Comparison of ENCODE assay signal across 8 mouse cellular contexts in genomic region chr9:35119168-35119567, GRCm38 (mm10). TPM values are rescaled to one million over a fixed set of nuclear protein-coding genes. Genes with fewer than 3 reads are reported as not detected.
DNase-seq lines count a peak whose midpoint lies in the region; ATAC-seq and TF ChIP-seq lines count a peak whose summit lies in the region.

St3gal4 (minus strand) TSS chr9:35119268.

- 78% methylated on average over 6 of the region's 6 CpGs for WGBS in heart, embryonic 16.5 days

- H3K4me1 ChIP-seq in brown adipose tissue, adult 24 weeks (ENCODE audit: control insufficient read depth, insufficient read depth, insufficient read length, low read length) = peaks cover 15% of the 10 kb centered on the region
- H3K4me1 ChIP-seq in heart, embryonic 16.5 days (ENCODE audit: control insufficient read depth, insufficient read depth, low read length) = peaks cover 26% of the 10 kb centered on the region

- no peaks in the 10 kb centered on the region for H3K36me3 ChIP-seq in heart, embryonic 16.5 days (ENCODE audit: control insufficient read depth, insufficient read depth)

- peak within 1 kb of the TSS; percentile 95; the same call in 1 of the 2 replicates for H3K27ac ChIP-seq in layer of hippocampus, adult 2 months
- H3K27ac ChIP-seq in brown adipose tissue, adult 24 weeks (replicated peaks; ENCODE audit: low read depth, low read length) = peak within 1 kb of the TSS; percentile 92
- peak within 1 kb of the TSS; percentile 92 for H3K27ac ChIP-seq in heart, embryonic 16.5 days (ENCODE audit: low read length)

- intact Hi-C loops in left cerebral cortex, postnatal 4 days (cut with DNase I) = no loop called here

- H3K9me3 ChIP-seq in heart, embryonic 16.5 days (replicated peaks; ENCODE audit: control insufficient read depth, low read length) = no peaks in the 10 kb centered on the region

- no peak within 1 kb of the TSS for H3K9ac ChIP-seq in heart, embryonic 16.5 days (ENCODE audit: low read length)

- peak within 1 kb of the TSS; percentile 89 for H3K4me2 ChIP-seq in heart, embryonic 16.5 days (ENCODE audit: low read depth, low read length)

- no peak for ATAC-seq in heart, embryonic 16.5 days (replicated peaks; ENCODE audit: extremely low read depth, insufficient read depth, low FRiP score)
- no peak for ATAC-seq in neutrophil, adult 5-6 weeks (ENCODE audit: extremely low read depth, insufficient number of reproducible peaks, low FRiP score, poor library complexity, severe bottlenecking)

- H3K4me3 ChIP-seq in layer of hippocampus, adult 2 months = no peak within 1 kb of the TSS
- H3K4me3 ChIP-seq in brown adipose tissue, adult 24 weeks (ENCODE audit: insufficient read depth, low read depth, low read length) = no peak within 1 kb of the TSS
- H3K4me3 ChIP-seq in heart, embryonic 16.5 days (ENCODE audit: low read length) = no peak within 1 kb of the TSS

- no peaks in the 10 kb centered on the region for H3K27me3 ChIP-seq in heart, embryonic 16.5 days (ENCODE audit: control insufficient read depth, insufficient read depth, low read length)

- no peak for DNase-seq in layer of hippocampus, adult 2 months (ENCODE audit: low spot score in 2 of 2)
- DNase-seq in layer of hippocampus, adult 9-10 months (ENCODE audit: low spot score) = no peak
- no peak for DNase-seq in left cerebral cortex, postnatal 4 days
- DNase-seq in right cerebral cortex, postnatal 10 days (ENCODE audit: low spot score in 2 of 2) = no peak
- no peak for DNase-seq in frontal cortex, postnatal 25 days (ENCODE audit: low spot score in 2 of 2)

- TF ChIP-seq CTCF in layer of hippocampus, adult 2 months (conservative IDR thresholded peaks at IDR 0.05) = no peak

RNA-seq across cellular contexts. Expression of gene St3gal4, which starts in this region (rescaled TPM):
- 10 to 100 TPM; 25.8 to 29.0 TPM for total RNA-seq in layer of hippocampus, adult 2 months (2021)
- polyA plus RNA-seq in brown adipose tissue, adult 24 weeks (2012; ENCODE audit: insufficient read depth, insufficient read length, missing spikeins) = 14.2 and 15.2 TPM in 2 replicates
- polyA plus RNA-seq in heart, embryonic 16.5 days (2015; fragmentation: Nextera tagmentation; extraction: Ambion mirVana) = 25.8 and 26.4 TPM in 2 replicates
- total RNA-seq in left cerebral cortex, postnatal 4 days (2021) = 10 to 100 TPM; 19.0 to 22.6 TPM
- 77.2 and 78.0 TPM in 2 replicates for total RNA-seq in neutrophil, adult 5-6 weeks (2017)
